Mouse (Mus musculus) intestine, embryonic 15.5 days (tissue): ENCODE measurements around the gene Exoc7. TPM values are rescaled to one million over a fixed set of nuclear protein-coding genes. Genes with fewer than 3 reads are reported as not detected.

Experiments used
- ATAC-seq: fragments of 200-750 bp; cut with Nextera tagmentation; 2 replicates; pipeline ENCODE4 v1.8.0; 2017; ENCODE audit warnings: moderate TSS enrichment, moderate library complexity
- H3K27ac ChIP-seq: fragments of 300-500 bp; sonication (generic); 2 replicates; pipeline ENCODE4 v1.5.1; 2015; ENCODE audit warnings: mild to moderate bottlenecking, inconsistent platforms
- H3K27me3 ChIP-seq: fragments of 300-500 bp; sonication (generic); replicated peaks from 2 replicates; pipeline ENCODE4 v1.6.1; 2015; ENCODE audit warnings: inconsistent platforms
- H3K36me3 ChIP-seq: fragments of 300-500 bp; sonication (generic); 2 replicates; pipeline ENCODE4 v1.6.1; 2015; ENCODE audit warnings: inconsistent platforms
- H3K4me1 ChIP-seq: fragments of 300-500 bp; sonication (generic); replicated peaks from 2 replicates; pipeline ENCODE4 v1.6.1; 2015; ENCODE audit warnings: inconsistent platforms
- H3K4me2 ChIP-seq: fragments of 300-500 bp; sonication (generic); replicated peaks from 2 replicates; pipeline ENCODE4 v1.6.1; 2015; ENCODE audit warnings: mild to moderate bottlenecking, inconsistent platforms
- H3K4me3 ChIP-seq: fragments of 300-500 bp; sonication (generic); replicated peaks from 2 replicates; pipeline ENCODE4 v1.5.1; 2015; ENCODE audit warnings: inconsistent platforms
- H3K9ac ChIP-seq: fragments of 300-500 bp; sonication (generic); 2 replicates; pipeline ENCODE4 v1.6.1; 2015; ENCODE audit warnings: inconsistent platforms
- H3K9me3 ChIP-seq: fragments of 300-500 bp; sonication (generic); 2 replicates; pipeline ENCODE4 v1.6.1; 2016; ENCODE audit warnings: inconsistent platforms
- WGBS: fragments of 180-500 bp; shearing (Covaris S2); methylation state at CpG from one replicate; pipeline ENCODE4 v1.1.7; 2015; 5-methylcytosine and 5-hydroxymethylcytosine counted together
- polyA plus RNA-seq: library from polyadenylated mRNA; unstranded; fragments of >200 nt; fragmentation: Nextera tagmentation; extraction: Ambion mirVana; gene quantifications from 2 replicates; pipeline ENCODE4 v1.2.1, GENCODE M21; 2015

Exoc7 gene
- polyA plus RNA-seq, 1 experiment from 2014 or later: 52.1 TPM

DNA sequence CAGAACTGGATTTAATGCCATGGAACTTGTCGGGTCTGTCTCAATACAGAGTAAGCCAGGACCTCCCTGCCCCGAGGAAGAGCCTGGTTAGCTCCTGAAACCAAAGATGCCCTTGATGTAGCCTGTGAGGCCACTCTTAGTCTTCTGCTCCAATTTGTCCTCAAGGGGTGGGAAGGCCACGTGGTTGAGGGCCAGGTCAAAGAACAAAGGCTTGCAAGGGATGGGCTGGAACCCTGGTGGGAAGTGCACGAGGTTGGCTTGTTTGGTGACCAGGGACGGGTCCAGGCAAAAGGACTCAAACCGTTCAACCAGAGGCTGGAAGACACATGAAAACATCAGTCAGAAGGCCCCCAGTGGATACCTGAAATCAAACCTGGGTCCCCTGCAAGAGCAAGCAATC is 61.4 kb downstream of the Exoc7 start:
- Histone ChIP-seq H3K9ac (no peak overlapping the region), H3K27ac (0 out of 2 replicates have a peak overlapping the region, but pooled peaks have one; percentile 27), H3K4me1 (peaks cover 20% of the 10 kb centered on the region), H3K4me3 (no peak overlapping the region), H3K4me2 (no peak overlapping the region), H3K27me3 (no peaks in the 10 kb centered on the region), H3K9me3 (no peaks in the 10 kb centered on the region), H3K36me3 (peaks cover 69% of the 10 kb centered on the region)
- no peak for ATAC-seq
- WGBS: 68% methylated on average over 6 of the region's 6 CpGs

DNA sequence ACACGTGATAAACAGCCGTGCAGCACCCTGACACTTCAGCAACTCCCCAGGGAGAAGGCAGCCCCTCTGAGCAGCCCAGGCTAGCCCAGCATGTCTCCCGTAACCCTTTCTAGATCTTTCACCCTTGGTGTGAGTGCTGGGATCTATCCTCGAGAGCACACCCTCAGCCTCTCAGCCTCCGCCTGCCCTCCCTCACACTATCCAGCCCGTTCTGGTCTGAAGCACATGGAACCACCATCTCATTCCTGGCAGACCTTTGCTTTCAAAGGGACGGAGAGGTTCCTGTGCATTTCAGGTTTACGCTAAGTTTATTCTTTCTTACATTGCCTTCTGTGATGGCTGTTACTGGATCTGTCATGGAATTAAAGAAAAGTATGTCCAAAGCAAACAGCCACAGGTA is 62.5 kb downstream of the Exoc7 start:
- ATAC-seq: no peak
- H3K4me2 ChIP-seq: no peak overlapping the region
- peaks cover 59% of the 10 kb centered on the region for H3K36me3 ChIP-seq
- H3K4me3 ChIP-seq: no peak overlapping the region
- H3K9me3 ChIP-seq: no peaks in the 10 kb centered on the region
- H3K9ac ChIP-seq: no peak overlapping the region
- WGBS: 62% methylated on average over 8 of the region's 8 CpGs
- 0 out of 2 replicates have a peak overlapping the region, but pooled peaks have one; percentile 17 for H3K27ac ChIP-seq
- no peaks in the 10 kb centered on the region for H3K27me3 ChIP-seq
- H3K4me1 ChIP-seq: peaks cover 22% of the 10 kb centered on the region

- ATAC-seq: peak; percentile 13; the same call in 1 of the 2 replicates
- WGBS: 29% methylated on average over 12 of the region's 12 CpGs
- 0 out of 2 replicates have a peak, but pooled peaks cover 6% of the 10 kb centered on the region for H3K27me3 ChIP-seq
Observed at GRCm38 (mm10) chr11:116241744-116242235, 65.2 kb downstream of the Exoc7 start.

DNA sequence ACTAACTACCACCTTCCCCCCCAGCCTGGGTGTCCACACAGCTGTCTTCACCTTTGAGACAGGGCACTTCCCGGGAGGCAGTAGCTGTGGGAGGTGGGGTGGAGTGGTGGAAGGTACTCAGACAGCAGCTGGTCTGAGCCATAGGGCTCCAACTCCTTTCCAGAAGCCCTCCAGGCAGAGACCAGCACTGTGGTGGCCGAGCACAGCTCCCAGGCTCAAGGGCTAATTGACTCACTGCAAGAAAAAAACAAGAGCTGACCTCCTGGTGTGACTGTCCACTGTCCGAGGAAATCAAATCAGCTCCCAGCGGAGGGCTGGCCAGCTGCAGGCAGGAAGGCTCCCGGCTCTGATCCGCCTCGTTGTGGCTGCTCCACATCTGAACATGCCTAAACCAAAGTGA is 67.2 kb downstream of the Exoc7 start:
- H3K27ac ChIP-seq: no peak overlapping the region

More at GRCm38 (mm10) chr11:116241744-116242235, 65.2 kb downstream of the Exoc7 start:
- peaks cover 35% of the 10 kb centered on the region for H3K4me1 ChIP-seq
- H3K27ac ChIP-seq: peak overlapping the region; percentile 69
- H3K36me3 ChIP-seq: peaks cover 31% of the 10 kb centered on the region
- H3K4me2 ChIP-seq: peak overlapping the region; percentile 12; the same call in 1 of the 2 replicates
- 0 out of 2 replicates have a peak overlapping the region, but pooled peaks have one; percentile 17 for H3K9ac ChIP-seq
- no peak overlapping the region for H3K4me3 ChIP-seq
- no peaks in the 10 kb centered on the region for H3K9me3 ChIP-seq

More for the DNA sequence above, 67.2 kb downstream of the Exoc7 start:
- Histone ChIP-seq H3K4me1 (peaks cover 35% of the 10 kb centered on the region), H3K4me2 (no peak overlapping the region), H3K36me3 (peaks cover 12% of the 10 kb centered on the region; the same call in 1 of the 2 replicates), H3K27me3 (0 out of 2 replicates have a peak, but pooled peaks cover 6% of the 10 kb centered on the region), H3K9me3 (no peaks in the 10 kb centered on the region), H3K9ac (no peak overlapping the region), H3K4me3 (no peak overlapping the region)
- WGBS: 42% methylated on average over 7 of the region's 7 CpGs
- ATAC-seq: no peak

Other genes with a start within 250 kb of the Exoc7 start
- 4.2 and 5.2 TPM in 2 replicates for gene Unc13d, start 229.3 kb downstream of the Exoc7 start, polyA plus RNA-seq
- 93.5 and 98.1 TPM in 2 replicates for gene Wbp2, start 220.2 kb downstream of the Exoc7 start, polyA plus RNA-seq
- gene Trim47, start 180.0 kb downstream of the Exoc7 start, polyA plus RNA-seq: 18.0 and 20.9 TPM in 2 replicates
- gene Trim65, start 176.1 kb downstream of the Exoc7 start, polyA plus RNA-seq: 6.4 and 7.1 TPM in 2 replicates
- gene Mrpl38, start 168.4 kb downstream of the Exoc7 start, polyA plus RNA-seq: 107 and 109 TPM in 2 replicates
- gene Fbf1, start 139.1 kb downstream of the Exoc7 start, polyA plus RNA-seq: 20.8 and 22.0 TPM in 2 replicates
- 98.0 and 100 TPM in 2 replicates for gene Ten1, start 108.4 kb downstream of the Exoc7 start, polyA plus RNA-seq
- 56.9 and 59.4 TPM in 2 replicates for gene Acox1, start 108.2 kb downstream of the Exoc7 start, polyA plus RNA-seq
- 3.3 and 3.4 TPM in 2 replicates for gene Evpl, start 69.2 kb downstream of the Exoc7 start, polyA plus RNA-seq
- gene Srp68, start 33.0 kb downstream of the Exoc7 start, polyA plus RNA-seq: 95.2 and 96.7 TPM in 2 replicates
- gene Galr2, start 26.3 kb downstream of the Exoc7 start, polyA plus RNA-seq: 0.19 and 0.21 TPM in 2 replicates
- gene Foxj1, start 28.2 kb upstream of the Exoc7 start, polyA plus RNA-seq: 0.66 and 0.77 TPM in 2 replicates
- gene Rnf157, start 105.8 kb upstream of the Exoc7 start, polyA plus RNA-seq: 16.4 and 18.2 TPM in 2 replicates
- 48.8 and 50.7 TPM in 2 replicates for gene Ubald2, start 126.9 kb upstream of the Exoc7 start, polyA plus RNA-seq
- gene Qrich2, start 159.0 kb upstream of the Exoc7 start, polyA plus RNA-seq: 0.30 TPM in 1 of 2 replicates, not detected in the other
- gene Prpsap1, start 187.0 kb upstream of the Exoc7 start, polyA plus RNA-seq: 210 and 225 TPM in 2 replicates
- gene Sphk1, start 223.7 kb upstream of the Exoc7 start, polyA plus RNA-seq: 5.4 and 6.4 TPM in 2 replicates